Mouse (Mus musculus) heart, postnatal 0 days (tissue): ENCODE results near the gene Scel.

Source experiments
- CTCF ChIP-seq: IDR thresholded peaks from 2 replicates; pipeline ENCODE4 v1.5.1; 2016; ENCODE audit warnings: antibody characterized with exemption, control low read depth, low read depth
- EP300 ChIP-seq: IDR thresholded peaks from 2 replicates; pipeline ENCODE4 v1.6.1; 2016; ENCODE audit warnings: antibody characterized with exemption, low read depth

DNA sequence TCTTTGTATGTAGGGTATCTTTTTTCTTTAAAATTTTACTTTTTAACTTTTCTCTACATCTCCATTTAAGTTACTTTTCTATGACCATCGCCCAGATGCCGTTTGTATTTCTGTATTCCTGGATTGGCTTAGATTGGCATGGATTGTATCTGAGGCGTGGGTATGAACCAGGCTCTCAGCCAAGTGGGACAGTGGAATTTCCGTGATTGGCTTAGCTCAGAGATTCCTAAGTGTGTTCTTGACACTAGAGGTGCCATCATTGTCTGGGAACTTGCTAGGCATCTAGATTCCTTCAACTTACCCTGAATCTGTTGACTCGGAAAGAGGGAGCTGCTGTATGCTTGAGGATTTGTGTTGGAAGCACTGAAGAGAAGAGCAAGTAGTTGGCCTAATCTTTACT lies 142.3 kb downstream of the Scel start:
- TF ChIP-seq CTCF (no peak), EP300 (no peak)
